Mouse (Mus musculus) limb, embryonic 14.5 days (tissue): ENCODE results near the gene Icam5. TPM values are rescaled to one million over a fixed set of nuclear protein-coding genes. Genes with fewer than 3 reads are reported as not detected.
"Not testable (repeated sequence)": the region's sequence is repeated elsewhere in the genome, so short reads cannot be mapped to it uniquely, and the experiment has no call there.

Experiments
- ATAC-seq: fragments of 200-750 bp; cut with Nextera tagmentation; 2 replicates; pipeline ENCODE4 v1.8.0; 2017; ENCODE audit warnings: low read depth, moderate number of reproducible peaks, moderate TSS enrichment; ENCODE audit not compliant: low FRiP score
- DNase-seq: peaks from one replicate; pipeline ENCODE4 v3.0.0-alpha.2; 2015; ENCODE audit warnings: low spot score
- H3K27ac ChIP-seq: fragments of 300-500 bp; sonication (generic); replicated peaks from 2 replicates; pipeline ENCODE4 v1.5.1; 2014; ENCODE audit warnings: low read depth, mild to moderate bottlenecking, low read length, moderate library complexity, mixed read lengths
- H3K27me3 ChIP-seq: fragments of 300-500 bp; sonication (generic); 2 replicates; pipeline ENCODE4 v1.6.1; 2014; ENCODE audit warnings: low read length, mixed read lengths; ENCODE audit not compliant: control insufficient read depth, insufficient read depth
- H3K36me3 ChIP-seq: fragments of 300-500 bp; sonication (generic); 2 replicates; pipeline ENCODE4 v1.6.1; 2014; ENCODE audit warnings: mild to moderate bottlenecking, low read length, moderate library complexity, mixed read lengths; ENCODE audit not compliant: control insufficient read depth, insufficient read depth
- H3K4me1 ChIP-seq: fragments of 300-500 bp; sonication (generic); 2 replicates; pipeline ENCODE4 v1.6.1; 2014; ENCODE audit warnings: antibody characterized with exemption, low read length, mixed read lengths; ENCODE audit not compliant: control insufficient read depth, insufficient read depth
- H3K4me2 ChIP-seq: fragments of 300-500 bp; sonication (generic); replicated peaks from 2 replicates; pipeline ENCODE4 v1.6.1; 2014; ENCODE audit warnings: low read depth, mild to moderate bottlenecking, low read length, moderate library complexity; ENCODE audit not compliant: severe bottlenecking
- H3K4me3 ChIP-seq: fragments of 300-500 bp; sonication (generic); replicated peaks from 2 replicates; pipeline ENCODE4 v1.5.1; 2014; ENCODE audit warnings: low read length
- H3K9ac ChIP-seq: fragments of 300-500 bp; sonication (generic); 2 replicates; pipeline ENCODE4 v1.6.1; 2014; ENCODE audit warnings: mild to moderate bottlenecking, low read depth, low read length, moderate library complexity; ENCODE audit not compliant: severe bottlenecking
- H3K9me3 ChIP-seq: fragments of 300-500 bp; sonication (generic); 2 replicates; pipeline ENCODE4 v1.6.1; 2016; ENCODE audit warnings: low read length; ENCODE audit not compliant: control insufficient read depth
- POLR2A ChIP-seq: fragments of 200-500 bp; IDR thresholded peaks from 2 replicates; pipeline ENCODE4 v1.8.0; 2012; ENCODE audit warnings: inconsistent platforms, mild to moderate bottlenecking, moderate library complexity, borderline replicate concordance; ENCODE audit not compliant: insufficient read depth, insufficient read length; ENCODE audit errors: extremely low read depth
- WGBS: fragments of 180-500 bp; shearing (Covaris S2); extraction: QIAGEN DNeasy Blood & Tissue Kit; methylation state at CpG from one replicate; pipeline ENCODE4 v1.1.7; 2014; 5-methylcytosine and 5-hydroxymethylcytosine counted together
- polyA plus RNA-seq, 2 experiments: library from polyadenylated mRNA; depleted of rRNA in 1 of 2; stranded (reverse) in 1 of 2; unstranded in 1 of 2; fragments of >200 nt; fragmentation: Nextera tagmentation in 1 of 2; extraction: Ambion mirVana in 1 of 2; gene quantifications; 2 replicates each; pipeline versions ENCODE4 v1.2.1 to v1.2.3; 2012 to 2014

Icam5 gene
- polyA plus RNA-seq, 2 experiments = 0.11 to 0.34 TPM

- ATAC-seq = no peak
- 0 out of 2 replicates have a peak, but pooled peaks cover 2% of the 10 kb centered on the region for H3K4me1 ChIP-seq
- WGBS = 82% methylated on average over 7 of the region's 7 CpGs
- no peaks in the 10 kb centered on the region for H3K27me3 ChIP-seq
- no peak for DNase-seq
- H3K4me2 ChIP-seq = no peak overlapping the region
- H3K36me3 ChIP-seq = peaks cover 34% of the 10 kb centered on the region
- no peak overlapping the region for H3K4me3 ChIP-seq
- no peak for TF ChIP-seq POLR2A
- no peaks in the 10 kb centered on the region for H3K9me3 ChIP-seq
- H3K27ac ChIP-seq = no peak overlapping the region
- H3K9ac ChIP-seq = no peak overlapping the region
These were observed 23.9 kb upstream of the Icam5 start for GRCm38 (mm10) chr9:21008007-21008406.

GRCm38 (mm10) chr9:21010362-21010761 is 21.5 kb upstream of the Icam5 start:
- 0 out of 2 replicates have a peak, but pooled peaks cover 7% of the 10 kb centered on the region for H3K4me1 ChIP-seq
- ATAC-seq (no peak), DNase-seq (no peak)
- no peak overlapping the region for H3K9ac ChIP-seq
- peaks cover 9% of the 10 kb centered on the region for H3K27me3 ChIP-seq
- no peaks in the 10 kb centered on the region for H3K9me3 ChIP-seq
- no peak overlapping the region for H3K4me3 ChIP-seq
- TF ChIP-seq POLR2A = no peak
- 79% methylated on average over 2 of the region's 2 CpGs for WGBS
- H3K27ac ChIP-seq = no peak overlapping the region
- H3K4me2 ChIP-seq = no peak overlapping the region
- peaks cover 29% of the 10 kb centered on the region for H3K36me3 ChIP-seq

GRCm38 (mm10) chr9:21010939-21011541 is 20.8 kb upstream of the Icam5 start:
- DNase-seq, H3K9ac ChIP-seq, H3K4me1 ChIP-seq, H3K4me3 ChIP-seq, H3K27ac ChIP-seq, ATAC-seq, H3K4me2 ChIP-seq, H3K9me3 ChIP-seq: not testable (repeated sequence)
- peaks cover 16% of the 10 kb centered on the region for H3K27me3 ChIP-seq
- WGBS = 68% methylated on average over 9 of the region's 9 CpGs
- peaks cover 25% of the 10 kb centered on the region for H3K36me3 ChIP-seq

- DNase-seq = no peak
- Histone ChIP-seq H3K27ac (no peak overlapping the region), H3K4me2 (no peak overlapping the region), H3K36me3 (peaks cover 22% of the 10 kb centered on the region), H3K27me3 (peaks cover 24% of the 10 kb centered on the region), H3K4me3 (no peak overlapping the region), H3K9me3 (no peaks in the 10 kb centered on the region), H3K9ac (no peak overlapping the region), H3K4me1 (0 out of 2 replicates have a peak, but pooled peaks cover 8% of the 10 kb centered on the region)
- TF ChIP-seq POLR2A = no peak
- ATAC-seq = no peak
- 57% methylated on average over 5 of the region's 5 CpGs for WGBS
These were observed 20.0 kb upstream of the Icam5 start for GRCm38 (mm10) chr9:21011846-21012312.

GRCm38 (mm10) chr9:21012368-21012767 is 19.5 kb upstream of the Icam5 start:
- no peak overlapping the region for H3K9ac ChIP-seq
- H3K4me1 ChIP-seq = 0 out of 2 replicates have a peak, but pooled peaks cover 8% of the 10 kb centered on the region
- H3K4me2 ChIP-seq = no peak overlapping the region
- DNase-seq = no peak
- no peaks in the 10 kb centered on the region for H3K9me3 ChIP-seq
- TF ChIP-seq POLR2A = no peak
- no peak overlapping the region for H3K4me3 ChIP-seq
- no peak for ATAC-seq
- H3K27ac ChIP-seq = no peak overlapping the region
- peaks cover 29% of the 10 kb centered on the region for H3K27me3 ChIP-seq
- WGBS = 62% methylated on average over 1 of the region's 1 CpGs
- peaks cover 18% of the 10 kb centered on the region for H3K36me3 ChIP-seq
